Mouse (Mus musculus) CD8-positive naive resting alpha-beta T cell, adult 2 months (primary cell): ENCODE data around the gene Armc6.

Experiments
- DNase-seq, 2 experiments: peaks; one replicate each; pipeline ENCODE4 v3.0.0; 2022; ENCODE audit warnings: low read depth in 2 of 2, low spot score in 2 of 2

The Armc6 gene

DNA sequence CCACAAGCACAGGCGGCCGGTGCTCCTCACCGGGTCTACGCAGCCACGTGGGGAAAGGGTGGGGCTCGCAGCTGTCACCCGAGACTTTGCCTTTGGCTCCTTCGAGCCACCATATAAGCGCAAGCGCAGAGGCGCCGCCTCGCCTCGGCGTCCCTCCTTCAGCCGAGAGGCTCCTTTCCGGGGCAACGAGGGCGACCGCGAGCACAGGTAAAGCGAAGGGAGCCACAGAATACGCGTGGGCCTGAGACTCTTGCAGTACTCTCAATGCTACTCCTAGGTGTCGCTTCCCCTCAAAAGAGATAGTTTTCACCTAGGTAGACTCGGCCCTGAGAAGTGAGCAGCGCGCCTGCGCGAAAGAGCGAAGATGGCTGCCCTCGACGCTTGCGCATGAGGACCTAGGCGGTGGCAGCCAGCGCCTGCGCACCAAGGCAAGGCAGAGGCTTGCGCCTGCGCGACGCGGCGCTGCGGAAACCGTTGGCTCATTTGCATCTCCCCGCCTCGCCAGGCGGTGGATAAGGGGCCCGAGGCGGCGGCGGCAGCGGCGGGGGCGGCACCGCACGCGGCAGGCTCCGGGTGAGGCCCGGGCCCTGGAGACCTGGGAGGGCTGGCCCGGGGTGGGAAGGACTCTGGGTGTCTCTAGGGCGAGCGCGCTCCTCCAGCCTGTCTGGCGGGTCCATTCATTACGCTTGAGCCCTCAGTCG lies at the start of gene Armc6, which contains the start of gene Sugp2:
Gene Armc6, minus strand, starts transcription at position 387 of the 701 bp plus-strand sequence.
Gene Sugp2, plus strand, starts transcription at position 147 of the 701 bp plus-strand sequence.
- peak; percentile 91 to 93 for DNase-seq

- no peak for DNase-seq
Measured at GRCm38 (mm10) chr8:70283136-70284077, 49.1 kb upstream of the Armc6 start.

DNA sequence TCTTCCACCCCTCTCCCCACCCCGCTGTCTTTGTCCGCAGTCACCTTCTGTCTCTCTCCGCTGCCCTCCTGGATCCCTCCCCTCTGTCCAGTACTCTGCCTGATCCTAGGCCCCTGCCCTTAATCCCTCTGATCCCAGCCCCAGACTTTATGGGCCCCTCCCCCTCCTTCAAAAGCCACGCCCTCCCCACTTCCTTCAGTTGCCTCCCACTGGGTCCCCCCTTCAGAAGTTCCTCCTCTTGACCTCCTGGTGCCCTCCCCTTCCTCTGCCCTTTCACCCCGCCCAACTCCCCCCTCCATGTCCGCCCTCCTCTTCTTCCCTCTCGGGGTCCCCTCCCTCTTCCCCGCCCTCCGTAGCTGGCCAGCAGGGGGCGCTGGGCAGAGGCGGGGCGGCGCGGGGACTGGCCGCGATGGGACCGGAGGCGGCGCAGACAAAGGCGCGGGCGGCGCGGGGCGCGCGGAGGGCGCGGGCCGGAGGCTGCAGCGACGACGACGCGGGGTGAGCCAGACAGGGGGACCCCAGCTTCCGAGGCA lies 48.4 kb upstream of the Armc6 start, which contains the start of gene Homer3:
Gene Homer3, plus strand, starts transcription at position 225 of the 533 bp plus-strand sequence.
- DNase-seq, result peak; percentile 80

DNA sequence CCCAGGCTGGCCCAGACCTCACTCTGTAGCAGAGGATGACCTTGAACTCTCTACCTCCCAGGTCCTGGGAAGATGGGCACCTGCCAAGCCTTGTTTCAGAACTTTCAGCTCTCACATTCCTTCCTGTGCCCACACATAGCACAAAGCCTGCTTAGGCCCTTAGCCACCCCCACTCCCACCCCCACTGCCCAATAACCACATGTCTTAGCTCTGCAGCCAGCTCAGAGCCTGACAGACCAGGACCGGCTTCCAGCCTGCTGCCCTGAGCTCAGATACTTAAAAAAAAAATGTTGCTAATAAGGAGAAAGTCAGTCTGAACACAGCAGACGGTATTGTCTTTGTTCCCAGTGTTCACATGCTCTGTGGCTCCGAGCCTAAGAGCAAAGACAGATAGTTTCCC lies 46.7 kb upstream of the Armc6 start:
- DNase-seq, result no peak

DNA sequence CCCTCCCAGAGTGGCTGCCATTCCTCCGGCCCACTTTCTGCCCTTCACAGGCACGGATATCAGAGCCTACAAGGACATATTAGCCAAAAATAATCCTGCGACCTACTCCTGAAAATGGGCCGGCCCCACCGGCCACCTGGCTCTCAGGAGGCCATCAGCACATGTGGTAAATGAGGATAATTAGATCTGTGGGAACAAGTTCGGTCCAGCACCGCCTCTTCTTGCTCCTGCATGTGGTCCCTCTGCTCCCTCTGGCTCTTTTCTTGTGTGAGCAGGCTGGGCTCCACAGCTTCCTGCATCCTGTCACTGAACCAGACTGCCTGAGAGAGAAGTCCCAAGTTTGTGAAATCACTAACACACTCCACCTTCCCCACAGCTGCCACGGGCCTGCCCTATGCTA lies 45.0 kb upstream of the Armc6 start:
- no peak for DNase-seq

GRCm38 (mm10) chr8:70278175-70278574 lies 43.9 kb upstream of the Armc6 start:
- no peak for DNase-seq

- no peak for DNase-seq
Measured at GRCm38 (mm10) chr8:70276476-70276875, 42.2 kb upstream of the Armc6 start.

GRCm38 (mm10) chr8:70274350-70274749 lies 40.1 kb upstream of the Armc6 start:
- no peak for DNase-seq

- DNase-seq, result no peak
Measured at GRCm38 (mm10) chr8:70272949-70273348, 38.7 kb upstream of the Armc6 start.

GRCm38 (mm10) chr8:70268799-70269565 lies 34.7 kb upstream of the Armc6 start:
- peak in 1 of 2 experiments; percentile 20 for DNase-seq

DNA sequence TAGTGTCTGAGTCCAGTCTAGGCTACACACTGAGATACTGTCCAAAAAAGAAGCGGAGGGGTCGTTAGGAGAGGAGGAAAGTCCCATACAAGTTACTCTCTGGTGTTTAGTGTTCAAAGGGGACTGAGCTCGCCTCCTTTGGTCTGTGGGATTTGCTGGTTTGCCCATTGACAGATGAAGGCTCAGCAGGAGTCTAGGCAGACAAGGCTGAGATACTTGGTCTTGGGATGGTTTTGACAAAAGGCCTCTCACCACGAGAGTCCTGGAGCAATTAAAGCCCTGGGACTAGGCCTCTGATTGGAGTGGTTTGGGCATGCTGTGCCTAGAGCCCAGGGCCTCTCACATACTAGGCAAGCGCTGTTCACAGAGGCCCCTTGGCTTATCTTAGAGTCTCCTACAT lies 34.0 kb upstream of the Armc6 start:
- DNase-seq, result no peak

DNA sequence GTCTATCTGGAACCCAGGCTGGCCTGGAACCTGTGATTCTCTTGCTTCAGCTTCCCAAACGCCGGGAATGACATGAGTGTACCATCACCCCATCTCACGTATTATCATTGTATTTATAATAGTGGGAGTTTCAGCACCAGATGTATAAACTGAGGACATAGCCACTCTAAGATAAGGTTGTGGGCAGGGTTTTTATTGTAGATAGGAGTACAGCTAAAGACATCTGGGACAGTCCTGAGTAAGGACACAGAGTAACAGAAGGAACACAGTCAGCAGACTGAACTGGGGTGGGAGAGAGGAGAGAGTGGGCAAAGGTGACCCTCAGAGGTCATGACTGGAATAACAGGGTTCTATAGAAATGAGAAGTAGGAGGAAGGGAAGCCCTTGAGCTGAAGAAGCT lies 33.4 kb upstream of the Armc6 start:
- no peak for DNase-seq

GRCm38 (mm10) chr8:70259043-70259442 lies 24.8 kb upstream of the Armc6 start:
- DNase-seq, result no peak

DNA sequence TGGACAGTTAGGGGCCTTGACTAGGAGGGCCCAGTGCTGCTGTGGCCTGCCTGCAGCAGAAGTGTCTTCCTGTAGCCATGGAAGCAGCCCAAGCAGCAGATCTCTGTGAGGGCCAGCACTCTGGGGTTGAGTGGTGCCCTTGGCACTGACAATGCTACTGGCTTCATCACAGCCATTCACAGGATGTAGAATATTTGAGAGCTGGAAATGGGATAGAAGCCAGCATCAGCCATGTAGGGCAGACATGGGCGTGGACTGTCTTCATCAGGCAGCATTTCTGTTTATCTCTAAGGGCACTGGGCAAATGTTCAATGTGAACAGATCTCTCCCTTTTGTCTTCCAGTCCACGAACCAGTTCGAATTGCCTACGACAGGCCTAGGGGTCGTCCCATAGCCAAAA lies 24.3 kb upstream of the Armc6 start:
- no peak for DNase-seq

- DNase-seq, result no peak
Measured at GRCm38 (mm10) chr8:70257456-70257855, 23.2 kb upstream of the Armc6 start.

- DNase-seq, result no peak
Measured at GRCm38 (mm10) chr8:70254628-70255027, 20.4 kb upstream of the Armc6 start.

DNA sequence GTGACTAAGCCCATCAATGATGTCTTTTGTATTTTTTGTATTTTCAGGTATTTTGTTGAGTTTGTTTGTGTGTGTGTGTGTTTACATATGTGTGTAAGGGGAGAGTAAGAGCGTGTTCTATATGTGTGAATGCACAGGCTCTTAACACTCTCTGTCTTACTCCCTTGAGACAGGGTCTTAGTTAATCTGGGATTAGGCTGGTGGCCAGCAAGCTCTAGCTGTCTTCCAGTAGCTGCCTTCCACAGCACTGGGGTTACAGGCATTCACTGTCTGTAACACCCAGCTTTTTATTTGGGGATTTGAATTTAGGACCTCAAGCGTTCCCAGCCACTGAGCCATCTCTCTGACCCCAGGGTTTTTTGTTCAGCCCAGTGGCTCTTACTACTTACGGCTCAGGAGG lies 13.6 kb upstream of the Armc6 start:
- no peak for DNase-seq

DNA sequence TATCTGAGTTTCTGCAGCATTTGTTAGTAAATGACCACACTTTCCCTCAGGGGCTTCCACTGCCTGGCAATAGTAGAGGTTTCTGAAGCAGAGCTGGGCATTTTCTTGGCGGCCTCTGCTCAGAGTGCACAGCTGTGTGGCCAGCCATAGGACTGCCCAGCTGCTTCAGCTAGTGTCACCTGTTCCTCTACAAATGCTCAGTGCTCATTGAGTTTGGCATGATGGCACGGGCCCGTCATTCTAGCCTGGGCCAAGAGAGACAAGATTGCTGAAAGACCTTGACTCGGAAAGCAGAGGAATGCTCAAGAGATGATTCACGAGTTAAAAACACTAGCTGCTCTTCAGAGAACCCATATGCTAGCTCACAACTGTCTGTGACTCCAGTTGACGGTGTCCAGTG lies 12.4 kb upstream of the Armc6 start:
- DNase-seq, result no peak

DNA sequence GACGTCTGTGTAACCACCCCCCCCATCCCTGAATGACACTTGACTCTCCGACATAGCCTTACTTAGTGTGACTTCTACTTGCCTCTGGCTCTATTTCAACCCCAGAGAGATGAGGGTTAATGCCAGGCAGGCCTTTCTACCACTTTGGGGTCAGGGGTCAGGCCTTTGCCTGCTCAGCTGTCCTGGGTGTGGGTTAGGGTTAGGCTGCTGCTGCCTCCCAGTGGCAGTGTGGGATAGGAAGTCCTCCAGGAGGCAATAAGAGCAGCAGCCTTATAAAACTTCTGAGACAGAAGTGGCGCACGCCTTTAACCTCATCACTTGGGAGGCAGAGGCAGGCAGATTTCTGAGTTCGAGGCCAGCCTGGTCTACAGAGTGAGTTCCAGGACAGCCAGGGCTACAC lies 6.4 kb upstream of the Armc6 start:
- no peak for DNase-seq

DNA sequence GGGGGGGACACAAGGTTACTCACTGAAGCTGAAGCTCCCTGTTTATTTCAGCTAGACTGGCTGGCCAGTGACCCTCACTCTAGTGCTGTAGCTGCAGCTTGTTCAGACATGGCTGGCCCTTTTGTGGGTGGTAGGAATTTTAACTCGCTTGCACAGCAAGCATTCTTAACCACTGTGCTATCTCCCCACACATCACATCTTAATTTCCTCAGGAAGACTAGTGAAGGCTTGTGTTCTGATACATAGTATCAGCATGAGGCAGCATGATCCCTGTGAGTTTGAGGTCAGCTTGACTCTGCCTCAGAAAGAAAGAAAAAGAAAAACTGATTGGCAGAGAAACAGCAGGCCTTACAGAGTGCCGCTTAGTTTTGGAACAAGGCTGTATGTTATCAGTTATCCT lies 3.6 kb upstream of the Armc6 start:
- DNase-seq, result no peak

DNA sequence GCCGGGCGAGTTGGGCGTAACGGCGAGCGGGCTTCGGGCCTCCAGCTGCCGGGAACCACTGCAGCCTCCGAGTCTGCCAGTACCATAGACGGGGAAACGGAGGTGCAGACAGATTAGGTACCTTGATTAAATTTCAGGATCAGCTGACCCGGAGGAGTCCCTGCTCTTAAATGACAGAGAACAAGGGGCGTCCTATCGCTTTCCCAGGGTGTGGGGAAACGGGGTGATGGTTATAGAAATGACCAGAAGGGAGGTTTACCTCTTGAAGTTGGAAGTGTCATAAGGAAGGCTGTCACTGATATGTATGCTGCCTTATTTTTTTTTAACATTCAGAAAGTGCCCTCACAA lies 489 bp upstream of the Armc6 start:
- no peak for DNase-seq
